ENCODE assay signal across 16 mouse cellular contexts in genomic region chr13:104042738-104043137, GRCm38 (mm10).
A peak's percentile ranks its signal among the peaks of the same experiment; 100 is the strongest.
DNase-seq lines count a peak whose midpoint lies in the region; ATAC-seq and TF ChIP-seq lines count a peak whose summit lies in the region.
"Had no signal": no experiment of that assay in that cellular context is flagged by ENCODE, and none has a peak within 500 bp of the region (broad histone marks: within the 10 kb centered on the region; RNA-seq: fewer than 3 reads in every experiment).

No protein-coding gene starts in this region.

- no peaks in the 10 kb centered on the region for H3K9me3 ChIP-seq in lung, postnatal 0 days (ENCODE audit: low read length)
- H3K9me3 ChIP-seq: limb, embryonic 12.5 days had no signal

- H3K9ac ChIP-seq in lung, postnatal 0 days (replicated peaks; ENCODE audit: low read depth) = no peak overlapping the region
- H3K9ac ChIP-seq: limb, embryonic 12.5 days had no signal

- no peak overlapping the region for H3K4me2 ChIP-seq in lung, postnatal 0 days (replicated peaks; ENCODE audit: low read depth, low read length)
- H3K4me2 ChIP-seq: limb, embryonic 12.5 days had no signal

- no peak for TF ChIP-seq EP300 in lung, postnatal 0 days (IDR thresholded peaks at IDR 0.05)

- no peak overlapping the region for H3K4me3 ChIP-seq in lung, adult 2 months (replicated peaks; ENCODE audit: extremely low read depth, low read depth, low read length)
- H3K4me3 ChIP-seq in lung, postnatal 0 days (ENCODE audit: low read depth, low read length) = no peak overlapping the region
- H3K4me3 ChIP-seq: erythroblast, embryonic 14.5 days; gastrocnemius, adult 2 months; limb, embryonic 12.5 days had no signal

- no peak for TF ChIP-seq CTCF in lung, adult 2 months (IDR thresholded peaks at IDR 0.05; ENCODE audit: insufficient read depth, low read length)
- TF ChIP-seq CTCF in lung, postnatal 0 days (IDR thresholded peaks at IDR 0.05) = no peak

- H3K27me3 ChIP-seq in lung, postnatal 0 days (replicated peaks; ENCODE audit: insufficient read depth, low read length) = no peaks in the 10 kb centered on the region
- H3K27me3 ChIP-seq in splenic B cell, adult 2 months (ENCODE audit: control insufficient read depth, insufficient read depth, low read length, poor library complexity, severe bottlenecking) = no peaks in the 10 kb centered on the region
- H3K27me3 ChIP-seq: limb, embryonic 12.5 days had no signal

- DNase-seq in lung, adult 2 months = peak; percentile 28
- no peak for DNase-seq in lung, postnatal 14 days
- peak; percentile 49 for DNase-seq in lung, postnatal 0 days (ENCODE audit: low spot score)
- DNase-seq in splenic B cell, adult 2 months (ENCODE audit: low read depth, low spot score) = peak; percentile 60
- DNase-seq in thymus, postnatal 36 days = peak; percentile 54 to 69
- DNase-seq in gastrocnemius, adult 18-20 months (ENCODE audit: low spot score) = no peak
- no peak for DNase-seq in cerebellum, postnatal 36 days
- DNase-seq: adrenal gland, postnatal 10 days; cerebellum, adult 11 months; gastrocnemius, adult 2 months; heart, adult 18-20 months; midbrain, embryonic 14.5 days; right cerebral cortex, adult 18-20 months had no signal

- no peak overlapping the region for H3K27ac ChIP-seq in lung, postnatal 0 days (ENCODE audit: low read length)
- H3K27ac ChIP-seq: gastrocnemius, adult 2 months; limb, embryonic 12.5 days had no signal

- TF ChIP-seq POLR2A in lung, adult 2 months (IDR thresholded peaks at IDR 0.05; ENCODE audit: borderline replicate concordance, extremely low read depth, low read depth, low read length) = no peak

- WGBS in lung, adult 2 months = 64% methylated on average over 8 of the region's 8 CpGs
- 62% methylated on average over 8 of the region's 8 CpGs for WGBS in lung, postnatal 0 days

- H3K36me3 ChIP-seq in lung, postnatal 0 days (ENCODE audit: insufficient read depth, low read length) = no peaks in the 10 kb centered on the region
- H3K36me3 ChIP-seq in splenic B cell, adult 2 months (ENCODE audit: control insufficient read depth, insufficient read depth, low read length, poor library complexity, severe bottlenecking) = no peaks in the 10 kb centered on the region

- ATAC-seq in lung, postnatal 0 days = peak; percentile 62
- ATAC-seq: forebrain, embryonic 14.5 days had no signal

- H3K4me1 ChIP-seq in lung, adult 2 months (ENCODE audit: control insufficient read depth, insufficient read depth, low read length) = peaks cover 18% of the 10 kb centered on the region
- peaks cover 13% of the 10 kb centered on the region; the same call in 1 of the 2 replicates for H3K4me1 ChIP-seq in lung, postnatal 0 days (ENCODE audit: insufficient read depth, low read depth, low read length)

Comparison
In these comparisons a context has a peak if more than half of its experiments do, and no peak if none do; other contexts are left out.
1. DNase-seq: peak in lung, adult 2 months (single experiment), lung, postnatal 0 days (single experiment), splenic B cell, adult 2 months (single experiment) and thymus, postnatal 36 days (2 of 2); none in lung, postnatal 14 days (single experiment), gastrocnemius, adult 18-20 months (single experiment) and cerebellum, postnatal 36 days (0 of 2).